Mouse (Mus musculus): ENCODE data around the gene Zfhx3. TPM values are rescaled to one million over a fixed set of nuclear protein-coding genes. Genes with fewer than 3 reads are reported as not detected.

Gene Zfhx3
- polyA plus RNA-seq, 1 experiment from 2014 or later: 4.4 TPM

GRCm38 (mm10) chr8:108710607-108711489, 768.4 kb downstream of the Zfhx3 start:
- H3K4me1 ChIP-seq (replicated peaks): peaks cover 75% of the 10 kb centered on the region
- H3K4me2 ChIP-seq: 0 out of 2 replicates have a peak overlapping the region, but pooled peaks have one; percentile 55
- H3K27ac ChIP-seq: peak overlapping the region; percentile 86
- H3K9me3 ChIP-seq (replicated peaks): no peaks in the 10 kb centered on the region
- no peak for ATAC-seq (replicated peaks; ENCODE audit: insufficient number of reproducible peaks, insufficient read depth, low FRiP score, low read depth)
- no peaks in the 10 kb centered on the region for H3K27me3 ChIP-seq
- 20% methylated on average over 8 of the region's 8 CpGs for WGBS
- H3K9ac ChIP-seq: no peak overlapping the region
- H3K4me3 ChIP-seq: no peak overlapping the region
- no peaks in the 10 kb centered on the region for H3K36me3 ChIP-seq

- no peaks in the 10 kb centered on the region for H3K36me3 ChIP-seq
- H3K9ac ChIP-seq: no peak overlapping the region
- no peaks in the 10 kb centered on the region for H3K27me3 ChIP-seq
- no peak for ATAC-seq (replicated peaks; ENCODE audit: insufficient number of reproducible peaks, insufficient read depth, low FRiP score, low read depth)
- 46% methylated on average over 5 of the region's 5 CpGs for WGBS
- H3K4me3 ChIP-seq: no peak overlapping the region
- H3K27ac ChIP-seq: peak overlapping the region; percentile 86
- peaks cover 81% of the 10 kb centered on the region for H3K4me1 ChIP-seq (replicated peaks)
- no peaks in the 10 kb centered on the region for H3K9me3 ChIP-seq (replicated peaks)
- peak overlapping the region; percentile 55; the same call in 1 of the 2 replicates for H3K4me2 ChIP-seq
Measured at GRCm38 (mm10) chr8:108711490-108711793, 769.0 kb downstream of the Zfhx3 start.

GRCm38 (mm10) chr8:108712001-108712411, 769.6 kb downstream of the Zfhx3 start:
- WGBS: 26% methylated on average over 14 of the region's 14 CpGs
- Histone ChIP-seq H3K4me1 (replicated peaks) (peaks cover 85% of the 10 kb centered on the region), H3K36me3 (no peaks in the 10 kb centered on the region), H3K9me3 (replicated peaks) (no peaks in the 10 kb centered on the region), H3K4me3 (peak overlapping the region; percentile 24; the same call in 1 of the 2 replicates), H3K27me3 (no peaks in the 10 kb centered on the region), H3K4me2 (peak overlapping the region; percentile 55), H3K27ac (peak overlapping the region; percentile 86), H3K9ac (peak overlapping the region; percentile 41)
- no peak for ATAC-seq (replicated peaks; ENCODE audit: insufficient number of reproducible peaks, insufficient read depth, low FRiP score, low read depth)

- ATAC-seq (replicated peaks; ENCODE audit: insufficient number of reproducible peaks, insufficient read depth, low FRiP score, low read depth): no peak
- H3K4me3 ChIP-seq: peak overlapping the region; percentile 24; the same call in 1 of the 2 replicates
- 42% methylated on average over 4 of the region's 4 CpGs for WGBS
- no peaks in the 10 kb centered on the region for H3K27me3 ChIP-seq
- peak overlapping the region; percentile 55 for H3K4me2 ChIP-seq
- peaks cover 87% of the 10 kb centered on the region for H3K4me1 ChIP-seq (replicated peaks)
- H3K36me3 ChIP-seq: no peaks in the 10 kb centered on the region
- H3K27ac ChIP-seq: peak overlapping the region; percentile 86
- peak overlapping the region; percentile 41; the same call in 1 of the 2 replicates for H3K9ac ChIP-seq
- H3K9me3 ChIP-seq (replicated peaks): no peaks in the 10 kb centered on the region
Measured at GRCm38 (mm10) chr8:108712607-108713006, 770.2 kb downstream of the Zfhx3 start.

GRCm38 (mm10) chr8:108713346-108714142, 771.1 kb downstream of the Zfhx3 start:
- ATAC-seq (replicated peaks; ENCODE audit: insufficient number of reproducible peaks, insufficient read depth, low FRiP score, low read depth): no peak
- Histone ChIP-seq H3K4me1 (replicated peaks) (peaks cover 89% of the 10 kb centered on the region), H3K4me2 (peak overlapping the region; percentile 97), H3K27ac (peak overlapping the region; percentile 91), H3K9ac (peak overlapping the region; percentile 88), H3K36me3 (no peaks in the 10 kb centered on the region), H3K27me3 (no peaks in the 10 kb centered on the region), H3K4me3 (peak overlapping the region; percentile 91), H3K9me3 (replicated peaks) (no peaks in the 10 kb centered on the region)
- 35% methylated on average over 19 of the region's 19 CpGs for WGBS

- 0 out of 2 replicates have a peak, but pooled peaks have one; percentile 4 for ATAC-seq (replicated peaks; ENCODE audit: insufficient number of reproducible peaks, insufficient read depth, low FRiP score, low read depth)
- 5% methylated on average over 21 of the region's 21 CpGs for WGBS
- peak overlapping the region; percentile 91 for H3K4me3 ChIP-seq
Measured at GRCm38 (mm10) chr8:108714143-108714635, 771.7 kb downstream of the Zfhx3 start.

GRCm38 (mm10) chr8:108714636-108715415, 772.4 kb downstream of the Zfhx3 start:
- peaks cover 83% of the 10 kb centered on the region for H3K4me1 ChIP-seq (replicated peaks)
- H3K27ac ChIP-seq: peak overlapping the region; percentile 91
- H3K9me3 ChIP-seq (replicated peaks): no peaks in the 10 kb centered on the region
- H3K9ac ChIP-seq: peak overlapping the region; percentile 88
- peak overlapping the region; percentile 97 for H3K4me2 ChIP-seq
- peak overlapping the region; percentile 91 for H3K4me3 ChIP-seq
- WGBS: under 1% methylated on average over 63 of the region's 84 CpGs
- H3K27me3 ChIP-seq: no peaks in the 10 kb centered on the region
- no peaks in the 10 kb centered on the region for H3K36me3 ChIP-seq
- ATAC-seq (replicated peaks; ENCODE audit: insufficient number of reproducible peaks, insufficient read depth, low FRiP score, low read depth): peak; percentile 65

More at GRCm38 (mm10) chr8:108714143-108714635, 771.7 kb downstream of the Zfhx3 start:
- Histone ChIP-seq H3K9me3 (replicated peaks) (no peaks in the 10 kb centered on the region), H3K27me3 (no peaks in the 10 kb centered on the region), H3K4me2 (peak overlapping the region; percentile 97), H3K9ac (peak overlapping the region; percentile 88), H3K4me1 (replicated peaks) (peaks cover 89% of the 10 kb centered on the region), H3K27ac (peak overlapping the region; percentile 91), H3K36me3 (no peaks in the 10 kb centered on the region)

- Histone ChIP-seq H3K27ac (peak overlapping the region; percentile 91), H3K4me2 (peak overlapping the region; percentile 97), H3K9ac (peak overlapping the region; percentile 88), H3K36me3 (no peaks in the 10 kb centered on the region), H3K27me3 (no peaks in the 10 kb centered on the region), H3K4me1 (replicated peaks) (peaks cover 84% of the 10 kb centered on the region), H3K4me3 (peak overlapping the region; percentile 91), H3K9me3 (replicated peaks) (no peaks in the 10 kb centered on the region)
- ATAC-seq (replicated peaks; ENCODE audit: insufficient number of reproducible peaks, insufficient read depth, low FRiP score, low read depth): no peak
- 18% methylated on average over 11 of the region's 11 CpGs for WGBS
Measured at GRCm38 (mm10) chr8:108715416-108715948, 773.0 kb downstream of the Zfhx3 start.

- peak overlapping the region; percentile 29; the same call in 1 of the 2 replicates for H3K27ac ChIP-seq
- no peaks in the 10 kb centered on the region for H3K9me3 ChIP-seq (replicated peaks)
- H3K36me3 ChIP-seq: no peaks in the 10 kb centered on the region
- 40% methylated on average over 7 of the region's 7 CpGs for WGBS
- peaks cover 77% of the 10 kb centered on the region for H3K4me1 ChIP-seq (replicated peaks)
- no peaks in the 10 kb centered on the region for H3K27me3 ChIP-seq
- H3K9ac ChIP-seq: no peak overlapping the region
- peak overlapping the region; percentile 91; the same call in 1 of the 2 replicates for H3K4me3 ChIP-seq
- ATAC-seq (replicated peaks; ENCODE audit: insufficient number of reproducible peaks, insufficient read depth, low FRiP score, low read depth): no peak
- H3K4me2 ChIP-seq: peak overlapping the region; percentile 97
Measured at GRCm38 (mm10) chr8:108716291-108716811, 773.9 kb downstream of the Zfhx3 start.

GRCm38 (mm10) chr8:108717545-108717944, 775.1 kb downstream of the Zfhx3 start:
- H3K9ac ChIP-seq: no peak overlapping the region
- H3K4me2 ChIP-seq: no peak overlapping the region
- no peaks in the 10 kb centered on the region for H3K9me3 ChIP-seq (replicated peaks)
- ATAC-seq (replicated peaks; ENCODE audit: insufficient number of reproducible peaks, insufficient read depth, low FRiP score, low read depth): no peak
- H3K27me3 ChIP-seq: no peaks in the 10 kb centered on the region
- H3K4me3 ChIP-seq: no peak overlapping the region
- WGBS: 60% methylated on average over 8 of the region's 8 CpGs
- H3K27ac ChIP-seq: 0 out of 2 replicates have a peak overlapping the region, but pooled peaks have one; percentile 5
- H3K4me1 ChIP-seq (replicated peaks): peaks cover 69% of the 10 kb centered on the region
- no peaks in the 10 kb centered on the region for H3K36me3 ChIP-seq

Data from heart, embryonic 15.5 days (tissue).